Mouse (Mus musculus) MEL (cell line): ENCODE measurements at regions not wholly inside any gene's neighbourhood (a gene's known extent, or its start where the extent isn't known, plus 50 kb on each side); places are given as distances from the start of the nearest gene placed in this dataset.

Source experiments
- DNase-seq: peaks from one replicate; pipeline ENCODE4 v3.0.0; 2011; ENCODE audit warnings: low read depth, low spot score
- H3K27ac ChIP-seq: 2 replicates; pipeline ENCODE4 v1.5.1; 2012; ENCODE audit warnings: low read depth, mild to moderate bottlenecking, control low read depth, low read length, moderate library complexity; ENCODE audit not compliant: control insufficient read depth
- H3K27me3 ChIP-seq, 2 experiments: fragments of 150-350 bp in 1 of 2; sonication (generic) in 1 of 2; 2 replicates each; pipeline ENCODE4 v1.6.1; 2012; ENCODE audit warnings: low read length in 2 of 2, mild to moderate bottlenecking in 2 of 2, improper control_type of control experiment in 1 of 2, moderate library complexity in 1 of 2; ENCODE audit not compliant: insufficient read depth in 2 of 2, control insufficient read depth in 1 of 2
- H3K36me3 ChIP-seq, 2 experiments: 2 replicates each; pipeline ENCODE4 v1.6.1; 2012 to 2014; ENCODE audit warnings: low read length in 2 of 2, improper control_type of control experiment in 1 of 2, inconsistent platforms in 1 of 2, mild to moderate bottlenecking in 1 of 2; ENCODE audit not compliant: insufficient read depth in 2 of 2, control insufficient read depth in 1 of 2
- H3K4me1 ChIP-seq, 2 experiments: fragments of 150-350 bp in 1 of 2; sonication (generic) in 1 of 2; 2 replicates each; pipeline ENCODE4 v1.6.1; 2012; ENCODE audit warnings: low read length in 2 of 2, improper control_type of control experiment in 1 of 2, mild to moderate bottlenecking in 1 of 2; ENCODE audit not compliant: insufficient read depth in 2 of 2, control insufficient read depth in 1 of 2
- H3K4me3 ChIP-seq, 2 experiments: fragments of 150-350 bp in 1 of 2; sonication (generic) in 1 of 2; 2 replicates each; pipeline ENCODE4 v1.5.1; 2012; ENCODE audit warnings: low read depth in 2 of 2, low read length in 2 of 2, mild to moderate bottlenecking in 2 of 2, moderate library complexity in 2 of 2, control low read depth in 1 of 2, improper control_type of control experiment in 1 of 2; ENCODE audit not compliant: control insufficient read depth in 1 of 2, insufficient read depth in 1 of 2
- H3K79me2 ChIP-seq: 2 replicates; pipeline ENCODE4 v1.6.1; 2012; ENCODE audit warnings: mild to moderate bottlenecking, low read length, moderate library complexity; ENCODE audit not compliant: control insufficient read depth, poor library complexity, insufficient read depth
- H3K9ac ChIP-seq: 2 replicates; pipeline ENCODE4 v1.6.1; 2012; ENCODE audit warnings: low read depth, mild to moderate bottlenecking, control low read depth, low read length, moderate library complexity; ENCODE audit not compliant: control insufficient read depth, poor library complexity, severe bottlenecking
- H3K9me3 ChIP-seq: fragments of 150-350 bp; sonication (generic); replicated peaks from 2 replicates; pipeline ENCODE4 v1.6.1; 2012; ENCODE audit warnings: mild to moderate bottlenecking, low read length, improper control_type of control experiment, moderate library complexity; ENCODE audit not compliant: insufficient read depth
- CHD1 ChIP-seq: IDR thresholded peaks from 2 replicates; pipeline ENCODE4 v1.6.1; 2012; ENCODE audit warnings: low read depth, mild to moderate bottlenecking, inconsistent platforms, low read length, improper control_type of control experiment
- CTCF ChIP-seq, 3 experiments: IDR thresholded peaks in 2 of 3; conservative IDR thresholded peaks in 1 of 3; 2 replicates each; pipeline ENCODE4 v1.5.1; 2011 to 2012; ENCODE audit warnings: low read length in 3 of 3, low read depth in 2 of 3, mild to moderate bottlenecking in 2 of 3, improper control_type of control experiment in 1 of 3, inconsistent platforms in 1 of 3, mixed read lengths in 1 of 3, moderate library complexity in 1 of 3; ENCODE audit not compliant: control insufficient read depth in 1 of 3, insufficient read depth in 1 of 3, poor library complexity in 1 of 3, severe bottlenecking in 1 of 3
- E2F4 ChIP-seq: IDR thresholded peaks from 2 replicates; pipeline ENCODE4 v1.6.1; 2011; ENCODE audit warnings: low read depth, low read length, improper control_type of control experiment, borderline replicate concordance
- ELF1 ChIP-seq: IDR thresholded peaks from 2 replicates; pipeline ENCODE4 v1.6.1; 2014; ENCODE audit warnings: low read depth, mild to moderate bottlenecking, inconsistent platforms, low read length, improper control_type of control experiment, moderate library complexity
- GABPA ChIP-seq: IDR thresholded peaks from 2 replicates; pipeline ENCODE4 v1.6.1; 2012; ENCODE audit warnings: low read depth, mild to moderate bottlenecking, inconsistent platforms, low read length, improper control_type of control experiment, moderate library complexity
- JUND ChIP-seq: IDR thresholded peaks from 2 replicates; pipeline ENCODE4 v1.6.1; 2011; ENCODE audit warnings: low read depth, mild to moderate bottlenecking, improper control_type of control experiment, low read length
- MAFK ChIP-seq: IDR thresholded peaks from 2 replicates; pipeline ENCODE4 v1.6.1; 2011; ENCODE audit warnings: low read depth, mild to moderate bottlenecking, low read length, improper control_type of control experiment, borderline replicate concordance
- MEF2A ChIP-seq: IDR thresholded peaks from 2 replicates; pipeline ENCODE4 v1.6.1; 2014; ENCODE audit warnings: low read depth, mild to moderate bottlenecking, inconsistent platforms, low read length, improper control_type of control experiment; ENCODE audit not compliant: poor library complexity, insufficient replicate concordance, severe bottlenecking; ENCODE audit errors: extremely low read depth
- NRF1 ChIP-seq: IDR thresholded peaks from 2 replicates; pipeline ENCODE4 v1.6.1; 2014; ENCODE audit warnings: low read depth, mild to moderate bottlenecking, inconsistent platforms, low read length, improper control_type of control experiment, moderate library complexity; ENCODE audit not compliant: poor library complexity, insufficient read depth, severe bottlenecking
- POLR2AphosphoS5 ChIP-seq: IDR thresholded peaks from 2 replicates; pipeline ENCODE4 v1.6.1; 2012; ENCODE audit warnings: low read depth, borderline replicate concordance, mild to moderate bottlenecking, inconsistent platforms, low read length, moderate library complexity, mixed read lengths
- SMC3 ChIP-seq: IDR thresholded peaks from 2 replicates; pipeline ENCODE4 v1.6.1; 2011; ENCODE audit warnings: low read depth, low read length, improper control_type of control experiment
- TCF12 ChIP-seq: IDR thresholded peaks from 2 replicates; pipeline ENCODE4 v1.6.1; 2014; ENCODE audit warnings: low read depth, mild to moderate bottlenecking, inconsistent platforms, low read length, improper control_type of control experiment, moderate library complexity
- UBTF ChIP-seq: IDR thresholded peaks from 2 replicates; pipeline ENCODE4 v1.6.1; 2012; ENCODE audit warnings: low read depth, mild to moderate bottlenecking, inconsistent platforms, low read length, improper control_type of control experiment, moderate library complexity, borderline replicate concordance; ENCODE audit not compliant: insufficient read depth
- USF1 ChIP-seq: IDR thresholded peaks from 2 replicates; pipeline ENCODE4 v1.6.1; 2014; ENCODE audit warnings: low read depth, mild to moderate bottlenecking, inconsistent platforms, low read length, improper control_type of control experiment, moderate library complexity
- ZC3H11A ChIP-seq: IDR thresholded peaks from 2 replicates; pipeline ENCODE4 v1.6.1; 2012; ENCODE audit warnings: low read depth, mild to moderate bottlenecking, inconsistent platforms, low read length, improper control_type of control experiment

DNA sequence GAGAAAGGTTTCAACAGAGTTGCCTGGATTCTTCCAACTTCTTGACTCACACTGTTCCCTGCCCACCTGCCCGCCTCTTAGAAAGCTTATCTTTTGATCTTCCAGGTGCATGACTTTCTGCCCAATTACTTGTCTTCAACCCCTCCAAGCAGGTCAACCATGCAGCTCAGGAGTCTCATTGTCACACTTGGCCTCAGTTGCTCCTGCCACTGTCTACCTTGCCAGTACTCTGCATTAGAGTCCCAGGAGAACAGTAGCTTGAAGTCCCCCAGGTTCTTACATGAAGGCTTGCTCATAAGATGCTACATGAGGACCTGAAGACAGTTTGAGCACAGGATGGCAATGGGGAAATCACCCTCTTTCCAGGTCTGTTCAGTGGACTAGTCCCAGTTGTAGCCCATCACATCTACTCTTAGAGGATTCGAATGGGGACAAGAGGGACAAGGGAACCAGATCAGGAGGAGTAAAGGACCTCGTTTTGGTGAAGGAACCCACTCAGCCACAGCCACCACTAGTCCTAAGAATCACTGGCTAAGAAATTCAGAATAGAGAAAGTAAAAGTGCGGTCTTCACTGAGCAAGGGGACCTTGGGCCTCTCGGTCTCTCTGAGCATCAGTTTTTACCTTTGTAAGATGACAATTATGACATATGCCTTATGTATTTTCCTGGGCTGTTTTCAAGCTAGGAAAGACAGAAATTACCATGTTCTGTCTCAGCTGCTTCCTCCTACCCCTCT is 185.3 kb upstream of the Bcl6 start:
- Histone ChIP-seq H3K79me2 (no peaks in the 10 kb centered on the region), H3K9ac (no peak overlapping the region), H3K4me3 (no peak overlapping the region), H3K9me3 (no peaks in the 10 kb centered on the region), H3K27me3 (no peaks in the 10 kb centered on the region), H3K27ac (no peak overlapping the region), H3K4me1 (no peaks in the 10 kb centered on the region), H3K36me3 (no peaks in the 10 kb centered on the region)
- TF ChIP-seq MEF2A (no peak), ZC3H11A (no peak), E2F4 (no peak), UBTF (no peak), NRF1 (no peak), JUND (no peak), POLR2AphosphoS5 (no peak), CTCF (IDR thresholded peaks at IDR 0.05 in 2 of 3, conservative IDR thresholded peaks at IDR 0.05 in 1 of 3; ENCODE audit: control insufficient read depth in 1 of 3, insufficient read depth in 1 of 3, low read depth in 2 of 3, low read length in 3 of 3, poor library complexity in 1 of 3, severe bottlenecking in 1 of 3) (no peak), SMC3 (no peak), USF1 (no peak), GABPA (no peak)
- DNase-seq = no peak

DNA sequence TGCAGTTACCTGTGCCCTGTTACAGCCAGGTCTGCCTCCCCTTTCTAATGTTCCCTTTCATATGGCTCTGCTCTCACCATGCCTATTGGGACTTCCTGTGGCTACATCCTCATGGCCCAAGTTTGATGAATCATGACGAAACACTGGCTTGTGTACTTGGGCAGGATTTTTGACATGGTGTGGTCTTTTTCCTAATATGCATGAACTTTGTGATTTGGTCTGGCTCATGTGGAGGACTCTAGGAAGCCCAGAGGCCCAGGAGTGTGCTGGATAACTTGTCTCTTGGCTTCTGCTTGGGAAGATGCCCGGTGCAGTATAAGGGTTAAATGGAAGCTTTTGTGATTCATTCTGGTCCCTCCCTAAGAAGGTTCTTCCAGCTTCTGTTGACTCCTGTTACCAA is 184.0 kb upstream of the Bcl6 start:
- TF ChIP-seq SMC3 (no peak), ELF1 (no peak), MAFK (no peak), TCF12 (no peak), CHD1 (no peak)
- no peak overlapping the region for H3K27ac ChIP-seq
- H3K36me3 ChIP-seq = no peaks in the 10 kb centered on the region
- H3K79me2 ChIP-seq = no peaks in the 10 kb centered on the region
- H3K27me3 ChIP-seq = no peaks in the 10 kb centered on the region
- no peak overlapping the region for H3K4me3 ChIP-seq
- DNase-seq = no peak
- no peak overlapping the region for H3K9ac ChIP-seq
- no peaks in the 10 kb centered on the region for H3K9me3 ChIP-seq
- no peaks in the 10 kb centered on the region for H3K4me1 ChIP-seq
